Mouse (Mus musculus): ENCODE results near the gene Msantd2. TPM values are rescaled to one million over a fixed set of nuclear protein-coding genes. Genes with fewer than 3 reads are reported as not detected.

Gene Msantd2
- total RNA-seq, 2 experiments from 2014 or later: 3.2 to 5.5 TPM

DNA sequence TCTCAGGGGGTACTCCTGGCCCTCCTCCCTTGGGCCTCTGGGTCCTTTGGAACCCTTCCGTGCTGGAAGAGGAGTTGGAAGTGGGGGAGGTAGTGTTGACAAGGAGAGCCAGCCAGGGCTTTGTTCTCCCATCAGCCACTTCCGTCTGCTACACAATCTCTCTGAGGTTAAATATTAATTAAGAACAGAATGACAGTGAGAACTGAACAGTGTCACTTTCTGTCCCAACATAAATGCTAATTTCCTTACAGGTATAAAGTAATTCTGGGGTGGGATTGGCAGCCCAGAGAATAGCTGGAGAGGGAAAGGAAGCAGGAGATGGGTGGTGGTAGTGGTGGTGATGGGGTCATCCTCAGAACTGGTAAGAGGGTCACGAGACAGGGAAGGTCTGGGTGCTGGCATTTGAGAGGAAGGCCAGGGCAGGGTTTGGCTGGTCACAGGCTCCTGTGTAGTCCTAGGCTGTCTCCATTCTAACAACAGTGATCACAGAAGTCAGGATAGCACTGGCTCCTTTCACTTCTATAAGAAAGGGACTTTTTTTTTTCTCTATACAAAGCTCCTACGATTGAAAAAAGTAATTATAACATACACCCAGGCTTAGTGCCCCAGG lies 79.6 kb downstream of the Msantd2 start:
- DNase-seq (ENCODE audit: low spot score): no peak

DNA sequence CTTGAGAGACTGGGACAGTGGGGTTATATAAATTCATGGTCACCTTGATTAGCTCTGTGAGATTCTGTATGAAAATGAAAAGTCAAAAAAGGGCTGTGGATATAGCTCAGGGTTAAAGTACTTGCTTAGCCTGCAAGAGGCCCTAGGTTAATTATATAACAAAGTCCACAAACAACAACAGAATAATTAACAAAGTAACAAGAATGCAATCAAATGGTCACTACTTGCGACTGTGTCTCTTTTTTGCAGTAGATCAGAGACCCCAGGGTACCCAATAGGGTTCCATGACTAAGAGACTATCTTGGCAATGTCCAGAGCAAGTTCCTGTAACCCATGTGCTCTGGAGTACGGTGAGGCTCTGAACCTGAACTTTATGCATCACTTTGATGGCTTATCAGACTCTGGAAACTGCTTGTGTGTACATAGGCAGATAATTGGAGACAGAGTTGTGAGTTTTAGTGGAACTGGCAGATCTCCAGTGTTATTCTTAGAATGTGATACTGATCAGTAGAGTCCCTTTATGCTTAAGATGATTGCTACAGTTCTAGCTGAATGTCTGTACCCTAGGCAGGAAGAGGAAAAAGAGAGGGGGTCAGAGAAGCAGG lies 80.2 kb downstream of the Msantd2 start:
- DNase-seq (ENCODE audit: low spot score): no peak

DNA sequence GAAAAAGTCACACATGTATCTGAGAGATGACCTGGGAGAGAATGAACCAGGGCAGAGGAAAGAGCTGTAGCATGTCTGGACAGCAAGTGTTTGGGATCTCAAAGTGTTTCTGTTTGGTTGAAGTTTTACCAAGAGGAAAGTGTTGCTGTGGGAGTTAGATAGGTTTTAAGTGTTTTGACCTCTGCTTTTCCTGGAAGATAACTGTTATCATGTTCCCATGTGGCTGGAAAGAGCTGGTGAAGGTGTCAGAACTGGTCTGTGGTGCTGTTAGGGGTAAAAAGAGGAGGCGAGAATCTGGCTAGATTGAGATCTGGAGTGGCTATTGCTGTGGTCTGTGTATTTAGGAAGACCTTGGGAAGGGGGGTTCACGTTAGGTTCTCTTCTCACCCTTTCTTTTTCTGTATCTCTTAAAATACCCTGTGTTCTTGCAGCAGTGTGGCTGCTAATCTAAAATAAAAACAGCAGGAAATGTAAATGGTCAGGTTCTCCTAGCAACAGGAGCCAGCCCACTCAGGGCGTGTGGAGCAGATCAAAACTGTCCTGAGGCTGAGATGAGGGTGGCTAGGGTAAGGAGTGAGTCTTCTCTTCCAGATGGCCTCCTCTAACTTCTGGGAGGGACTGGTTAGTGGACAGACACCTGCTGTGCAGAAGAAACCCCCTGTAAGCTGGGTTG lies 83.2 kb downstream of the Msantd2 start:
- DNase-seq (ENCODE audit: low spot score): no peak

Other genes starting within 250 kb of the Msantd2 start
- gene Slc37a2, start 233.6 kb upstream of the Msantd2 start, total RNA-seq (2021): under 1 TPM; 0.30 to 0.62 TPM
- 1 to 10 TPM; 1.5 TPM for gene Ccdc15, start 140.9 kb upstream of the Msantd2 start, total RNA-seq (2021)
- gene Hepacam, start 122.0 kb upstream of the Msantd2 start, total RNA-seq (2021): under 1 TPM; 0.11 to 0.17 TPM
- 10 to 100 TPM in 1 of 2 experiments, 1 to 10 TPM in 1; 6.4 to 10.1 TPM for gene Robo4, start 87.4 kb upstream of the Msantd2 start, total RNA-seq (2021)
- not detected for gene Robo3, start 56.1 kb upstream of the Msantd2 start, total RNA-seq (2021)
- 10 to 100 TPM; 17.9 to 18.5 TPM for gene Esam, start 38.8 kb downstream of the Msantd2 start, total RNA-seq (2021)
- gene Vsig2, start 49.9 kb downstream of the Msantd2 start, total RNA-seq (2021): under 1 TPM; 0.55 to 0.85 TPM
- under 1 TPM; 0.34 to 0.57 TPM for gene Nrgn, start 63.6 kb downstream of the Msantd2 start, total RNA-seq (2021)
- 1 to 10 TPM; 3.3 to 4.0 TPM for gene Siae, start 66.4 kb downstream of the Msantd2 start, total RNA-seq (2021)
- gene Spa17, start 124.4 kb downstream of the Msantd2 start, total RNA-seq (2021): 1 to 10 TPM; 2.8 to 3.5 TPM
- gene Tbrg1, start 168.0 kb downstream of the Msantd2 start, total RNA-seq (2021): 10 to 100 TPM; 30.6 to 33.3 TPM
- gene Panx3, start 179.9 kb downstream of the Msantd2 start, total RNA-seq (2021): not detected
- not detected for gene Olfr160, start 226.9 kb downstream of the Msantd2 start, total RNA-seq (2021)

All from gastrocnemius, adult 18-20 months (tissue).